In the genomic region with DNA sequence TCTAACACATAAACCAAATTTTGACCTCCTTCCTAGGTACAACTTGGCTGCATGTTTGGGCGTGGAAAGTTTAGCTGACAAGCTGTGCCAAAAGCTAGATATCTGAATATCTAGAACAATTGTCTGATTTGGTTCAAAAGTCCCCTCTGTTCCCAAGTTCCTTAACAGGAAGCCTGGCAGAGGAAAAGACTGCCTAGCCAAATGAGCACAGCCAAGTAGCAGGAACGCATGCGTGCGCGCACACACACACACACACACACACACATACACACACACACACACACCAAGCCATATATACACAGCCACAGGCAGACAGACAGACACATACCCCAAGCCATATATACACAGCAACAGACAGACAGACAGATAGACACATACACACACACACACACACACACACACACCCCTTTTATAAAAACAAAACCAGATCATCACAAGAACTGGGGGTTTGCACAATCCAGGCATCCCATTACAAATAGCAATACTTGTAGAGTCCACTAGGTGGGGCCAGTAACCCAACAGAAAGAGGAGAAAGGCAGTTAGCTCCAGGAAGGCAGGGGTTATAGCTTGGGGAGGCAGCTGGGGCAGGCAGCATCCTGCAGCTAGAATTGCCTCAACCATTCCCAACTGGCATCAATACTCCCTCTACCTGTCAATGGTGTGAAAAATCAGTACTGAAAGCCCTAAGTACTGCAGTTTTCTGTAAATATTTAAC, we compare ENCODE assay signal across 8 mouse cellular contexts.
DNase-seq lines count a peak whose midpoint lies in the region; ATAC-seq lines count a peak whose summit lies in the region.

No protein-coding gene starts in this region.

- peak; percentile 57 to 90 for DNase-seq in adrenal gland, adult (ENCODE audit: inconsistent age in 2 of 2, low spot score in 1 of 2)
- no peak for DNase-seq in adrenal gland, adult 8-10 months
- peak; percentile 53 for DNase-seq in urinary bladder, postnatal 14 days (ENCODE audit: low spot score)
- no peak for DNase-seq in urinary bladder, postnatal 10 days (ENCODE audit: low spot score)
- peak; percentile 73 for DNase-seq in embryonic facial prominence, embryonic 14.5 days (ENCODE audit: low spot score)

- no peak overlapping the region for H3K4me2 ChIP-seq in embryonic facial prominence, embryonic 14.5 days (ENCODE audit: low read depth, low read length)
- H3K4me2 ChIP-seq in hindbrain, embryonic 15.5 days, result no peak overlapping the region
- H3K4me2 ChIP-seq in lung, embryonic 16.5 days (ENCODE audit: low read depth, low read length), result no peak overlapping the region

- no peaks in the 10 kb centered on the region for H3K27me3 ChIP-seq in embryonic facial prominence, embryonic 14.5 days (replicated peaks; ENCODE audit: control insufficient read depth, insufficient read depth, low read length)
- no peaks in the 10 kb centered on the region for H3K27me3 ChIP-seq in hindbrain, embryonic 15.5 days
- H3K27me3 ChIP-seq in lung, embryonic 16.5 days (ENCODE audit: control insufficient read depth, insufficient read depth, low read depth, low read length), result no peaks in the 10 kb centered on the region

- H3K4me3 ChIP-seq in embryonic facial prominence, embryonic 14.5 days (ENCODE audit: low read depth, low read length), result no peak overlapping the region
- no peak overlapping the region for H3K4me3 ChIP-seq in hindbrain, embryonic 15.5 days
- H3K4me3 ChIP-seq in lung, embryonic 16.5 days (ENCODE audit: low read length), result no peak overlapping the region

- H3K4me1 ChIP-seq in embryonic facial prominence, embryonic 14.5 days (ENCODE audit: control insufficient read depth, insufficient read depth, low read length), result no peaks in the 10 kb centered on the region
- peaks cover 53% of the 10 kb centered on the region for H3K4me1 ChIP-seq in hindbrain, embryonic 15.5 days (replicated peaks)
- H3K4me1 ChIP-seq in lung, embryonic 16.5 days (replicated peaks; ENCODE audit: control insufficient read depth, insufficient read depth, low read length), result no peaks in the 10 kb centered on the region

- no peaks in the 10 kb centered on the region for H3K36me3 ChIP-seq in embryonic facial prominence, embryonic 14.5 days (ENCODE audit: control insufficient read depth, insufficient read depth, low read length)
- no peaks in the 10 kb centered on the region for H3K36me3 ChIP-seq in hindbrain, embryonic 15.5 days
- H3K36me3 ChIP-seq in lung, embryonic 16.5 days (ENCODE audit: control insufficient read depth, insufficient read depth, low read length), result no peaks in the 10 kb centered on the region

- peak; percentile 55; the same call in 1 of the 2 replicates for ATAC-seq in embryonic facial prominence, embryonic 14.5 days (ENCODE audit: low read depth)
- no peak for ATAC-seq in hindbrain, embryonic 15.5 days (ENCODE audit: low FRiP score, low read depth)
- peak; percentile 70; the same call in 1 of the 2 replicates for ATAC-seq in lung, embryonic 16.5 days (ENCODE audit: low read depth)
- ATAC-seq in neutrophil, adult 5-6 weeks (ENCODE audit: extremely low read depth, insufficient number of reproducible peaks, low FRiP score, poor library complexity, severe bottlenecking), result peak; percentile 57; the same call in 1 of the 2 replicates

- WGBS in embryonic facial prominence, embryonic 14.5 days, result 72% methylated on average over 5 of the region's 5 CpGs
- WGBS in hindbrain, embryonic 15.5 days, result 77% methylated on average over 5 of the region's 5 CpGs
- WGBS in lung, embryonic 16.5 days, result 46% methylated on average over 2 of the region's 5 CpGs

- H3K9ac ChIP-seq in embryonic facial prominence, embryonic 14.5 days (ENCODE audit: low read depth, low read length), result no peak overlapping the region
- no peak overlapping the region for H3K9ac ChIP-seq in hindbrain, embryonic 15.5 days
- H3K9ac ChIP-seq in lung, embryonic 16.5 days (ENCODE audit: low read length), result no peak overlapping the region

- no peak overlapping the region for H3K27ac ChIP-seq in embryonic facial prominence, embryonic 14.5 days (replicated peaks; ENCODE audit: low read depth, low read length)
- peak overlapping the region; percentile 79 for H3K27ac ChIP-seq in hindbrain, embryonic 15.5 days (replicated peaks)
- no peak overlapping the region for H3K27ac ChIP-seq in lung, embryonic 16.5 days (ENCODE audit: low read length)

- no peaks in the 10 kb centered on the region for H3K9me3 ChIP-seq in embryonic facial prominence, embryonic 14.5 days (ENCODE audit: control insufficient read depth, low read length)
- H3K9me3 ChIP-seq in hindbrain, embryonic 15.5 days, result no peaks in the 10 kb centered on the region
- no peaks in the 10 kb centered on the region for H3K9me3 ChIP-seq in lung, embryonic 16.5 days (ENCODE audit: control insufficient read depth, low read length)

Comparison
In these comparisons a context has a peak if more than half of its experiments do, and no peak if none do; other contexts are left out.
1. DNase-seq: peak in adrenal gland, adult (2 of 2), urinary bladder, postnatal 14 days (single experiment) and embryonic facial prominence, embryonic 14.5 days (single experiment); none in adrenal gland, adult 8-10 months (single experiment) and urinary bladder, postnatal 10 days (single experiment).